Mouse (Mus musculus) thymus, adult 2 months (tissue): ENCODE results near the gene Hps4.

Experiments used
- CTCF ChIP-seq: fragments of 200-500 bp; IDR thresholded peaks from 2 replicates; pipeline ENCODE4 v1.5.1; 2012; ENCODE audit warnings: mild to moderate bottlenecking, control low read depth, low read length, moderate library complexity, borderline replicate concordance; ENCODE audit not compliant: control insufficient read depth, poor library complexity, insufficient read depth; ENCODE audit errors: extremely low read depth
- POLR2A ChIP-seq: fragments of 200-500 bp; IDR thresholded peaks from 2 replicates; pipeline ENCODE4 v1.6.1; 2012; ENCODE audit warnings: mild to moderate bottlenecking, low read length, control low read depth, moderate library complexity; ENCODE audit not compliant: control insufficient read depth, poor library complexity, insufficient read depth; ENCODE audit errors: extremely low read depth

- TF ChIP-seq POLR2A (0 out of 2 replicates have a peak, but pooled peaks have one; percentile 18), CTCF (no peak)
Measured at GRCm38 (mm10) chr5:112376111-112376510, 33.2 kb downstream of the Hps4 start.
